Mouse (Mus musculus) v-Abl transformed pro-B cells (cell line): ENCODE data around the gene 1700086D15Rik.

Experiments
- in situ Hi-C, 2 experiments: fragments of 400-800 bp; cut with MboI; formaldehyde crosslinking; loops; one replicate each; pipeline ENCODE4 v1.15.1; 2025; ENCODE audit not compliant: unreplicated experiment in 2 of 2

1700086D15Rik gene

DNA sequence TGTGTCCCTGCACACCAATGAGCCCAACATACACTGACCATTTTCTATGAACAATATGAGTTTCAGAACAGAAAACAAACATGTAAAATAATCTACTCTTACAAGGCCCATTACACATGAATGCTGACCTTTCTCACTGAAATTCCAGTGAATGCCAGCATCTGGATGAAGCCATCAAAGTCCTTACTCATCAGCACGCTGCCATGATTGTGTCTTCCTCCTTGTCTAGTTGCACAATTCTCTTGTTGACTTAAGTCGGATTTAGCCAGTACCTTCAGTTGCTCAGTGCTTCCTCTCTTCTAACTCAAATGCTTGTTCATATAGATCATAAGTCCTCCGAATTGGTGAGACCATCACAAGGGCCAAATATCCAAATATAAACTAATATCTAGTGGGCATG, 20.7 kb downstream of the 1700086D15Rik start:
- in situ Hi-C loops, result no loop called here

DNA sequence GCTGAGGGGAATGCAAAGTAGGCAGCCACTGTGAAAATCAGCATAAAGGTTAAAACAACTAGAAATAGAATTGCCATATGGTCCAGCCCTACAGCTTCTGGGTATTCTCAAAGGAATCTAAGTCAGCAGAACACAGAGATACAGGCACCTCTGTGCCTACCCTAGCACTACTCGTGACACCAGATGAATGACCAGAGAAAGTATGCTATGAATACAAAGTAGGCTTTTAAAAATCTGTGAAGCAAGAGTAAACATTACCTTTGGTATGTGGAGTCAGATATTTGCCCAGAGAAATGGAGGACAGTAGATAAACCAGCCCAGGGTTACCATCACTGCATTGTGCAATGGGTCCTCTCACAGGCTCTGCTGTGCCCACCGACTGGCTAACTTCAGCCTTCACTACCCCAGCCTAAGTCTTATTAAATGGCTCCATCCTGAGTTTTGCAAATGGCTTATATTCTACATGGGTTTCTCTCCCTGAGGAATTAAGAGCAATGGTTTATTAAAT, 22.5 kb downstream of the 1700086D15Rik start:
- in situ Hi-C loops, result no loop called here

DNA sequence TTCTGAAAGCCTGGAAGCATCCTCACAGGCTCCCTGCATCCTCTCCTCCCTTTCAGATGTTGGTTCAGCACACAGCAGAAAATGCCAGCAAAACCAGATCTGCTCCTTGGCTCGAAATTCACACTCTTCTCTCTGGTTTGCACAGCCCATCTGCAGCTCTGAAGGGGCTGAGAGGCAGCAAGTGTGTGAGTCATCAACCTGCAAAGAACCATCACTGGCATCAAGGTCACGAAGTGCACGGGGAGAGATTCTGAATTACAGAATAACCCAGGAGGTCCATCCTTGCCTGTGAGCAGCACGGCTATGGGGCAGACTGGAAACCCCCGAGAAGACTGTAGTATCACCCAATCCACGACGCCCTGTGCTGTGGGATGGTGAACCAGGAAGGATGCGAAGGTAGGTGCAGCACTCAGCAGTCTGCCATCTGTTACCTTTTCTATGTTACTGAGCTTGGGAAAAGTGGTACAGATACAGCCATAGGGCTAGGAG, 24.4 kb downstream of the 1700086D15Rik start:
- in situ Hi-C loops, result no loop called here

DNA sequence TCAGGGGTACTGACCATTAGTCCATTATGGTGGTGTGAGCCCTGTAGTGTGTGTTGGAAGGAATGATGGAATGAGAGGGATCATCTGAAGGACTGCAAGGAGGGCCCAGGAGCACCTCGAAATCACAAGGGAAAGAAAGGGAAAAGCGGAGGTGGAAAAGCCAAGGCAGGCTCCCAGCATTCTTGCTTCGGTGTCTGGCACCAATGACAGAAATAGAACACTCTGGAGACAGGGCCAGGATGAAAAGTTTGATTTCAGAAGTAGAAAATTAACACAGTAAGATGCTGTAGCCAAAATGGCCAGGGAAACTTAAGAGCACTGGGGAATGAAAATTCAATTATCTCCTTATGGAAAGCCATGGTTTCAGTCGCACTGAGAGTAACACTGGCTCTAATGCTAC, 26.0 kb downstream of the 1700086D15Rik start:
- in situ Hi-C loops, result no loop called here

DNA sequence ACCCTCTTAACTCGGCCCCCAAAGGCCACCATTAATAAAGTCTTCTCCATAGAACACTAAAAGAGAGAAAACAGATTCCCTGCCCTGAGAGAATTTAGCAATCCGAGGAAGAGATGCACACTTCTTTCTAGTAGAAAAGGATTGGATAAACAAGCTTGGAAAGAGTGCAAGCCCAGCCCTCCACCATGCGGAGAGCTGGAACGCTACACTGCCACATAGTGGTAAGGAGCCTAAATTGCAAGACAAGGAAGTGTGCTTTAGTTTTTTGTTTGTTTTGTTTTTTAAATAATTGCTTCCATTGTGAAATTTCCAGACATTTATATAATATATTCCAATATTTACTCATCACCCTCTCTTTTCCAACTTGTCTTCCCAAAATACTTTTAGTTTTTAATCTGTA, 30.6 kb downstream of the 1700086D15Rik start:
- in situ Hi-C loops, result no loop called here

DNA sequence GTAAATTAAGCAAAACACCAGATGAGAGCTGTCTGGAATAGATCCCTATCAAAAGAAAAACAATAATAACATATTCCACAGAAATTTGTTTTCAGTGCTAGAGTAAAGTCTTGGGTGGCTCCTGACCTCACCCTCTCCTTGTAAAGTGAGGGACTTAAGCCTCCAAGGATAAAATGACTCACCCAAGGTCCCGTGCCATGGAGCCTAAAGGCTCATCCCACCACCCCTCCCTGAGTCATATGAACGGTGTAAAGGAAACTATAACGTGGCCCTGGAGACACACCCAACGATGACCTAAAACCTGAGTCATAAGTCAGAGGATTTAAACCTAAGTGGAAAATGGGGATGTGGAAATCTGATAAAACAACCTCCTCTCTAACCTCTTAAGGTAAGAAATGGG, 31.0 kb downstream of the 1700086D15Rik start:
- in situ Hi-C loops, result no loop called here

DNA sequence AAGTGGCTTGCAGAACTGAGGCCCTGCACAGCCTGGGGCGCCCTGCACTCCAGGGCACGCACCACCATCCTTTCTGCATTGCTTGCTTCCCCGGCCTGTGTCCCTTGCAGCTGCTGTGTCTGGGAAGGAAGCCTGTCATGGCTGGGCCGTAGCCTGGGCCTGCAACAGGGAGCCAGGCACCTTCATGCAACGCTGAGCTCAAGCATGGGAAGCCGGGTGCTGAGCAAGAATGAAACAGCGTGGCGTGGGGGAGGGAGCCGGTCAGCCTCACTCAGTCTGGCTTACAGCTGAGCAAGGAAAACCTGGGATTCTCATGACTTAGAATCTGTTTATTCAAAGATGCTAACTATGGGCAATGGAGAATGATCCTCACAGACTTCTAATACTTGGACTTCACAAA, 33.1 kb downstream of the 1700086D15Rik start:
- in situ Hi-C loops, result no loop called here

DNA sequence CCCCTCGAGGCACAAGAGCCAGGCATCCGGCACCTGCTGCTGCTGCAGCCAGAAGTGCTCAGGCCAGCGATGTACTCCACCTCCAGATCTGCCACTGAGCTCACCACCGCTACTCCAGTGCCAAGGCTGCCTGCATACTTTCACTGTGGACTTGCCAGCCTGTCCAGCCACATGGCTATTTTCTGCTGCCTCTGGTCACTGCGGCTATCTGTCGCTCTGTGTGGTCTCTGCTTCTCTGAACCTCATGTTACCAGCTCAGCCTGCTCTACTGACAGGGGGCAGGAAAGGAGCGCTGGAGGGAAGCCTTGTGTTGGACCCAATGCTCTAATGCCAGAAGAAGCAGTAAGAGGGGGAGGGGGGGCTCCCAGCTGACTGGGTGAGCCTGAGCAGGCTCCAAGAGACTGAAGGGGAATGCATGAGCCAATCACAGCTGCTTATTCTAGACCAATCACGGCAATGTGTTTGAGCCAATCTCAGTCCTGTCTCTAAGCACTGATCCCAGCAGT, 34.7 kb downstream of the 1700086D15Rik start:
- in situ Hi-C loops, result no loop called here

DNA sequence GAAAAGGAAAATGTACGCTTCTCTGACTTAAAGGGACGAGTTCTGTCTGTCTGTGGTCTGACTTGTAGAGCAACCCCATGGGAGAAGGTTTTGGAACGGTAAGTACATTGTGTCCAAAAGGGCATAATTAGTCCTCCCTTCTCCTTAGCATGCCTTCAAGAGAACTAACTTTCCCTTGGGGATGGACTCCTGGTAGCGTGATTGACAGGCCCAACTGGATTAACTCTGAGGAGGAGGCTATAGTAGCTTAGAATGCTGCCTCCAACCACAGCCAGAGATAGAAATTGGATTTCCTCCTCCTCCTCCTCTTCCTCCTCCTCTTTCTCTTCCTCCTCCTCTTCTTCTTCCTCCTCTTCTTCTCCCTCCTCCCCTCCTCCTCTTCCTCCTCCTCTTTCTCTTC, 39.4 kb downstream of the 1700086D15Rik start:
- in situ Hi-C loops, result no loop called here

DNA sequence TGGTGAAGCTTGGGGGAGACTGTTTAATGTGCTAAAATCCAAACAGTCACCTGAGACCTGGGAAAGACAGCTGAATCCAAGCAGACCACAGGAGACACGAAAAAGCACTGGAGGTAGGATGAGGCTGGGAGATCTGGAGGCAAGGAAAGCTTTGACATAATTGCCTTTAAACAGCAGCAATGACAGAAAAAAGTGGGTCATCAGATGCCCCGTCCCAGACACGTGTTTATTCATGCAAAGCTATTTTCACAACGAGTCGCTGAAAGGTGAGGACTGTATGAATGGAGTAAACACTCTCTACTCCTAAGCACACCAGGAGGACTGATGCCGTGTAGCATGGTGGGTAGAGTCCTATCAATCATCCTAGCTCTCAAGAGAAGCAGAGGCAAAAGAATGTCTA, 43.9 kb downstream of the 1700086D15Rik start:
- in situ Hi-C loops, result no loop called here

DNA sequence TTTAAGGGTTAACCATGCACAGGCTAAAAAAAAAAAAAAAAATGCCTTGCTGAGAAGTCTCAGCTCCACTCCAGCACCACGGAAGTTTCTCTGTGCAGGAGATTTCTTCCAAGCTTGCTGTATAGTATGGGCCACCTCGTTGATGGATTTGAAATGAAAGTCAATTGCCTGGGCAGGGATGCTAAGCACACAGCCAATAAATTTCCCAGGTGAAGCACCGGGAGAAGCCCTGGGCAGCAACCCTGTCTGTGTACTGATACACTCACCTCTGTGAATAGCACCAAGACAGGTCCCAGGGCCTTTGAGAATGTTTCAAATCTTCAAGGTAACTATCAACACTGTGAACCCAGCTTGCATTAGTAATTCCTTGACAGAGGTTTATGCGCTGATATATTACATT, 47.6 kb downstream of the 1700086D15Rik start:
- in situ Hi-C loops, result no loop called here

DNA sequence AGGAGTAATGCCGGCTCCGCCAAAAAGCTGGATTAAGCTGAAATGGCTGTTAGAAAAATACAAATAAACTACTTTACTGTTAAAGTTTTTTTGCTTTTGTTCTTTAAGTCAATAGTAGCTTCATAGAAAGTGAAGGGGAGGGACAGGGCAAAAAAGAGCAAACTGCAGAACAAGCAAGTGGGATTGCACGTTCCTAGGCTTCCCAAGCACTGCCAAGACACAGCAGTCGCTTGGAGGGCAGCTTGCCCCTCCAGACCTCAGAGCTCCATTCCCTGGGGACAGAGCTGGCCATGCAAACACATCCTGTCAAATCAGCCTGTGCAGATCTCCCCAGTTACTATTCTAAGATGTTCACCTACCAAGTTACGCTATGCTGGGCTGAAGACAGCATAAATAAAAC, 48.0 kb downstream of the 1700086D15Rik start:
- in situ Hi-C loops, result no loop called here

DNA sequence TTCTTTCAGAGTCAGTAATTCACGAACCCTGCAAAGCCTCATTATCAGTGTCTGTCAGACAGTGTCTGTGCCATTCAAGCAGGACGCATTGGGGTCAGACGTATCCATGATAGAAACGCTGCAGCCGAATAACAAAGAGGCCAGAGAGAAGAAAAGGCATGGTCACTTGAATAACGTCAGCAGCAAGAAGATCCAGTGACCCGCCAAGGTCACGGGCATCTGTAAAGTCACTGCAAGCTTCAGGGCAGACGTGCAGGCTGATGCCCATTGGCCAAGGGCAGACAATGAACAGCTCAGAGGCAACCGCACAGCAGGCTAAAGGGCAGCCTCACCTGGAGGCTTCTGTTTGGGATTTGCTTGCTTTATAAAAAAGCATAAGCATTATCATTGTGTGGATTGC, 49.6 kb downstream of the 1700086D15Rik start:
- in situ Hi-C loops, result no loop called here

DNA sequence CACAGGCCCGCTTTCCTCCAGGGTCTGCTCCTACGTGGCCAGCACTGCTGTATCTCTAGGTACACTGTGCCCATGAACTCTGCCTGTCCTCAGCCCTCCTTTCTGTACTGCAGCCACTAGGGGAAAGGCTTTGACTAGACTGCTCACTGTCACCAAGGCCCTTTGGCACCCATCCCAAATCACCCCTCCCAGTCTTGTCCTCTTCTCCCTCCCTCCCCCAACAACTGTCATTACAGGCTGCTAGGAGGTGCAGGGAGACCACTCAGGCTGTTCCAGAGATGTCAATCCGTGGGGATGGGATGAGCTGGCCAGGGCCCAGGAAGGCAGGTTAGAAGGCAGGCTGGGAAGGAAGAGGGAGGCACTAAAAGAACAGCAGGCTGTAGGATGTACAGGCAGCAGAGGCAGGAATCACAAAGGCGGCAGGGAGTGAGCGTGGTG, 51.9 kb downstream of the 1700086D15Rik start:
- in situ Hi-C loops, result no loop called here

DNA sequence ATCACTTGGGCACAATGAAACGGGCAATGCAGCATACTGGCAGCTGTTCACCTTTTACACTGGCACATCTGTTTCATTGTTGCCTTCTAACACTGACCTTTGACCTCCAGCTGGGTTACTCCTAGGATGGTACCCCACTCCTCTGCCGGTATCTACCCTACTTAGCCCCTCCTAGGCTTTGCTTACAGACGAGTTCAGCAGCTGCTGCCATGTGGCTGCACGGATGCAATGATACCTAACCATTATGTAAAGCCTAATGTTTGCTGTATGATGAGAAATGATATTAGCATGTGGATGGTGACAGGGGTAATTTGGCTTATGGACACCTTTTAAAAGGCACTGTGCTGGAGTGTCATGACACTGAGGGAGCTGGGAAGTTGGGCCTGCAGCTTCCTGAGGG, 52.5 kb downstream of the 1700086D15Rik start:
- in situ Hi-C loops, result no loop called here

DNA sequence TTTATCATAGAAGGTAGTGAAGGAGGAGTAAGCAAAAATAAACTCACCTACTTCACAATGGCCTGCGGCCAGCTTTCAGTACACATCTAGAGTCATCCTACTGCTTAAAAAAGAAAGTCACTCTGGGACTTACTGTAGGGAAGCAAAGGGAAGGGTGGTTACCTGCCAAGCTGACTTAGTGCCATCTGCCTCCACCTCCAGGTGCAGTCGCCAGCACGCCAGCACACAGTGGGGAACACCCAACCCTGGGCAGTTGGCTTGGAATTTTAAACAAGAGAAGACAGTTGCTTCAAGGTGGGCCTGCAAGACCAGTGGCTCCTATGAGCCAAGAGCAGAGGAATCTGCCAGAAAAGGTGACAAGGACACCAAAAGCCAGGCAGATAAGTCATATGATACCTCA, 55.6 kb downstream of the 1700086D15Rik start:
- in situ Hi-C loops, result no loop called here
